Mouse (Mus musculus): Measurements from ENCODE around the gene Xxylt1.

DNA sequence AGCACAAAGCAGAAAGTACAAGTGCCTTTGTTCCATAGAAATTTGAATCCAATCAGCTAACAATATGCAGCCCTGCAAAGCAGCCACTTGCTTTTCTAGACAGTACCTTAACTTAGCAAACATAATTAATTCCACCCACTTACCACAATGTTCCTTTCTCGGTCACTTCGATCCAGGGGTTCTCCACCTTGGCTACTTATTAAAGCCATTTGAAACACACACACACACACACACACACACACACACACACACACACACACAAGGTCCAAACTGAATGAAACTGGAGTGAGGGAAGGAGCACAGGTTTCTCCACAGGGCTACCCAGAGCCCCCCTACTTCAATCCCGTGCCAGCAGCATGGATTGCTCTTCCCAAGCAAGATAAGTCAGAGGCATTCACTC is 164.3 kb downstream of the Xxylt1 start:
- no peak for TF ChIP-seq CTCF (IDR thresholded peaks at IDR 0.05)
- no peak for TF ChIP-seq EP300 (IDR thresholded peaks at IDR 0.05)

Data from lung, postnatal 0 days (tissue).